Mouse (Mus musculus) cortical plate, adult 2 months (tissue): ENCODE measurements at regions not wholly inside any gene's neighbourhood (a gene's known extent, or its start where the extent isn't known, plus 50 kb on each side); places are given as distances from the start of the nearest gene placed in this dataset.

Source experiments
- H3K27ac ChIP-seq: fragments of 200-500 bp; 2 replicates; pipeline ENCODE4 v1.5.1; 2012; ENCODE audit warnings: low read length, control low read depth, inconsistent platforms; ENCODE audit not compliant: insufficient read depth
- H3K4me1 ChIP-seq: fragments of 200-500 bp; 2 replicates; pipeline ENCODE4 v1.6.1; 2011; ENCODE audit warnings: low read length; ENCODE audit not compliant: control insufficient read depth, insufficient read depth
- H3K4me3 ChIP-seq: fragments of 200-500 bp; 2 replicates; pipeline ENCODE4 v1.5.1; 2011; ENCODE audit warnings: mild to moderate bottlenecking, low read length, control low read depth; ENCODE audit not compliant: insufficient read depth
- CTCF ChIP-seq: fragments of 200-500 bp; IDR thresholded peaks from 2 replicates; pipeline ENCODE4 v1.5.1; 2011; ENCODE audit warnings: mild to moderate bottlenecking, control low read depth, low read length; ENCODE audit not compliant: insufficient read depth; ENCODE audit errors: extremely low read depth
- POLR2A ChIP-seq: fragments of 200-500 bp; IDR thresholded peaks from 2 replicates; pipeline ENCODE4 v1.6.1; 2011; ENCODE audit warnings: mild to moderate bottlenecking, low read length, control low read depth; ENCODE audit not compliant: insufficient read depth; ENCODE audit errors: extremely low read depth

DNA sequence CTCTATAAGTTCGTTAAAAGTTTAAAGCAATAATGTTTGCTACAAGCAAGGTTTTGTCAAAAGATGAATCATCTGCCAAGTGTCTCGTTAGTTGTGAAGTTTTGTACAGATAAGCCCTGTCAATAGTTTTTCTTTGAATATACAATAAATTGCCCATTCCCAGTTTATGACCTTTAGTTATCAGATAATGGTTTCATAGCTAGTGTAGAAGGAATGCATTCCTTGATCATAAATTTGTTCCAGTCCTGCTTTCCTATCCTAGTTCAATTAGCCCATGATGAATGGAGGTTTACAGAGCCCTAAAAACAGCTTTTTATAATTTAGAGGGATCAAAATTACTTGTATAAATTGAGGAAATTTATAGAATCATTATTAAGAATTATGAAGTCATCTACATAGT lies 62.5 kb upstream of the Lrch2 start:
- TF ChIP-seq POLR2A (no peak), CTCF (no peak)
- no peak overlapping the region for H3K27ac ChIP-seq
- H3K4me3 ChIP-seq, result no peak overlapping the region
- no peaks in the 10 kb centered on the region for H3K4me1 ChIP-seq

- TF ChIP-seq CTCF, result peak; percentile 38; the same call in 1 of the 2 replicates
- TF ChIP-seq POLR2A, result no peak
Observed at GRCm38 (mm10) chrX:147608660-147609059, 54.8 kb upstream of the Lrch2 start.

More at GRCm38 (mm10) chrX:147608660-147609059, 54.8 kb upstream of the Lrch2 start:
- Histone ChIP-seq H3K4me1 (no peaks in the 10 kb centered on the region), H3K4me3 (no peak overlapping the region), H3K27ac (no peak overlapping the region)
